14 mouse cellular contexts compared by ENCODE assay signal in the genomic region with DNA sequence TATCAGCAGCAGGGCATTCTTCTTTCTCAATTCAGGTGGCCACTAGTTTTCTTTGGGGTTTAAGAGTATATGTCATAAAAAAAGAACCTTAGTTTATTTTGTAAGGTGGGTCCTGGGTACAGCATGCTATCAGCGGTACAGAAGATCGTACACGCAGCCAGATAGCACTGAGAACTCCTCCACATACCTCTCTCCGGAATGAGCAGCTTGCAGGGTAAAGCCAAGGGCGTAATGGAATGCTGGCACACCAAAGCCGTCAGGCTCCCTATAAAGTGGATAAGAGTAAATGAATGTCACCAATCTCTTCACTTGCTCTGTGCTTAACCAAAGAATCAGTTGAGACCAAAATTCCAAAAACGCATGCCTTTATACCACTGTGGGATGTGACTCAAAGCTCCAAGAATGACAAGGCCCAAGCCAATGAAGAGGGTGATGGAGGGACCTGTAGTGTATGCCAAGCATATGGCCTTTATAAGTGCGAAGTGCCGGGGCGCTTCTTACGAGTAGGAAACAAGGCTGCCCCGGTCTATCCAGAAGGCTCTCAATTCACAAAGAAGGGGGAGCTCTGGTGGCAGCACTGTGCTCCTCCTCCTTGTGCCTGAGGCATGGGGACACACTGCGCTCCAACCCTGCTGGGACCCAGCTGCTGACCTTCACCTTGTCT.
A peak's percentile ranks its signal among the peaks of the same experiment; 100 is the strongest.
DNase-seq lines count a peak whose midpoint lies in the region; ATAC-seq and TF ChIP-seq lines count a peak whose summit lies in the region.
"Had no signal": no experiment of that assay in that cellular context is flagged by ENCODE, and none has a peak within 500 bp of the region (broad histone marks: within the 10 kb centered on the region; RNA-seq: fewer than 3 reads in every experiment).

No protein-coding gene starts in this region.

- no peak overlapping the region for H3K4me2 ChIP-seq in heart, postnatal 0 days (ENCODE audit: low read depth, low read length)
- H3K4me2 ChIP-seq in midbrain, embryonic 13.5 days (replicated peaks): no peak overlapping the region
- no peak overlapping the region for H3K4me2 ChIP-seq in midbrain, embryonic 15.5 days
- H3K4me2 ChIP-seq in neural tube, embryonic 15.5 days: no peak overlapping the region
- H3K4me2 ChIP-seq: lung, embryonic 14.5 days had no signal

- TF ChIP-seq POLR2A in cerebellum, adult 2 months (IDR thresholded peaks at IDR 0.05; ENCODE audit: borderline replicate concordance, insufficient read depth, low read length): no peak

- no peaks in the 10 kb centered on the region for H3K27me3 ChIP-seq in cerebellum, adult 2 months (ENCODE audit: control insufficient read depth, insufficient read depth, low read length)
- H3K27me3 ChIP-seq in heart, postnatal 0 days (ENCODE audit: control insufficient read depth, insufficient read depth, low read length): no peaks in the 10 kb centered on the region
- no peaks in the 10 kb centered on the region for H3K27me3 ChIP-seq in midbrain, embryonic 13.5 days
- H3K27me3 ChIP-seq in midbrain, embryonic 15.5 days (replicated peaks): no peaks in the 10 kb centered on the region
- H3K27me3 ChIP-seq in neural tube, embryonic 15.5 days (replicated peaks): no peaks in the 10 kb centered on the region

- intact Hi-C loops in heart, postnatal 36 days (cut with DNase I): no loop called here

- no peak for DNase-seq in cerebellum, adult 2 months
- no peak for DNase-seq in cerebellum, postnatal 10 days
- no peak for DNase-seq in heart, postnatal 0 days (ENCODE audit: low spot score)
- no peak for DNase-seq in heart, postnatal 36 days
- DNase-seq in kidney, postnatal 36 days: no peak
- DNase-seq: adrenal gland, adult 8-10 months; cerebellum, adult 18-20 months; liver; lung, embryonic 14.5 days; thymus, postnatal 25 days had no signal

- H3K4me3 ChIP-seq in cerebellum, adult 2 months (replicated peaks; ENCODE audit: insufficient read depth, low read depth, low read length): no peak overlapping the region
- H3K4me3 ChIP-seq in heart, postnatal 0 days (ENCODE audit: low read depth, low read length): no peak overlapping the region
- no peak overlapping the region for H3K4me3 ChIP-seq in midbrain, embryonic 13.5 days (replicated peaks)
- H3K4me3 ChIP-seq in midbrain, embryonic 15.5 days: no peak overlapping the region
- no peak overlapping the region for H3K4me3 ChIP-seq in neural tube, embryonic 15.5 days (replicated peaks)
- H3K4me3 ChIP-seq: hindbrain, embryonic 10.5 days had no signal

- no peaks in the 10 kb centered on the region for H3K9me3 ChIP-seq in heart, postnatal 0 days (replicated peaks; ENCODE audit: control insufficient read depth, low read length)
- no peaks in the 10 kb centered on the region for H3K9me3 ChIP-seq in midbrain, embryonic 13.5 days
- H3K9me3 ChIP-seq in midbrain, embryonic 15.5 days: no peaks in the 10 kb centered on the region
- no peaks in the 10 kb centered on the region for H3K9me3 ChIP-seq in neural tube, embryonic 15.5 days (replicated peaks)
- H3K9me3 ChIP-seq: hindbrain, embryonic 10.5 days had no signal

- H3K36me3 ChIP-seq in heart, postnatal 0 days (replicated peaks; ENCODE audit: control insufficient read depth, insufficient read depth, low read length): peaks cover 61% of the 10 kb centered on the region
- H3K36me3 ChIP-seq in midbrain, embryonic 13.5 days: no peaks in the 10 kb centered on the region
- no peaks in the 10 kb centered on the region for H3K36me3 ChIP-seq in midbrain, embryonic 15.5 days (replicated peaks)
- H3K36me3 ChIP-seq in neural tube, embryonic 15.5 days: peaks cover 10% of the 10 kb centered on the region

- no peak for TF ChIP-seq CTCF in cerebellum, adult 2 months (IDR thresholded peaks at IDR 0.05; ENCODE audit: borderline replicate concordance, insufficient read depth, low read depth, low read length)
- no peak for TF ChIP-seq CTCF in heart, postnatal 0 days (IDR thresholded peaks at IDR 0.05; ENCODE audit: low read depth)

- no peaks in the 10 kb centered on the region for H3K4me1 ChIP-seq in cerebellum, adult 2 months (ENCODE audit: control insufficient read depth, insufficient read depth, low read length)
- peaks cover 28% of the 10 kb centered on the region for H3K4me1 ChIP-seq in heart, postnatal 0 days (ENCODE audit: control insufficient read depth, insufficient read depth)
- H3K4me1 ChIP-seq in midbrain, embryonic 13.5 days (replicated peaks): peaks cover 11% of the 10 kb centered on the region; the same call in 1 of the 2 replicates
- peaks cover 10% of the 10 kb centered on the region for H3K4me1 ChIP-seq in midbrain, embryonic 15.5 days
- H3K4me1 ChIP-seq in neural tube, embryonic 15.5 days: peaks cover 13% of the 10 kb centered on the region

- H3K27ac ChIP-seq in cerebellum, adult 2 months (ENCODE audit: insufficient read depth, low read length): peak overlapping the region; percentile 47; the same call in 1 of the 2 replicates
- H3K27ac ChIP-seq in heart, postnatal 0 days (ENCODE audit: low read depth): peak overlapping the region; percentile 83
- H3K27ac ChIP-seq in midbrain, embryonic 13.5 days: no peak overlapping the region
- H3K27ac ChIP-seq in midbrain, embryonic 15.5 days: no peak overlapping the region
- H3K27ac ChIP-seq in neural tube, embryonic 15.5 days (replicated peaks): 0 out of 2 replicates have a peak overlapping the region, but pooled peaks have one; percentile 33
- H3K27ac ChIP-seq: hindbrain, embryonic 10.5 days had no signal

- no peak for TF ChIP-seq EP300 in heart, postnatal 0 days (IDR thresholded peaks at IDR 0.05; ENCODE audit: low read depth)

- H3K9ac ChIP-seq in heart, postnatal 0 days (replicated peaks; ENCODE audit: low read depth, low read length): 0 out of 2 replicates have a peak overlapping the region, but pooled peaks have one; percentile 6
- H3K9ac ChIP-seq in midbrain, embryonic 13.5 days (replicated peaks): no peak overlapping the region
- H3K9ac ChIP-seq in midbrain, embryonic 15.5 days: no peak overlapping the region
- no peak overlapping the region for H3K9ac ChIP-seq in neural tube, embryonic 15.5 days (replicated peaks)
- H3K9ac ChIP-seq: lung, embryonic 14.5 days had no signal

- WGBS in cerebellum, adult 2 months: 85% methylated on average over 13 of the region's 13 CpGs
- 56% methylated on average over 13 of the region's 13 CpGs for WGBS in heart, postnatal 0 days
- 90% methylated on average over 13 of the region's 13 CpGs for WGBS in midbrain, embryonic 13.5 days
- WGBS in midbrain, embryonic 15.5 days: 88% methylated on average over 13 of the region's 13 CpGs
- WGBS in neural tube, embryonic 15.5 days: 85% methylated on average over 13 of the region's 13 CpGs

- ATAC-seq in heart, postnatal 0 days (ENCODE audit: insufficient read depth, low read depth): peak; percentile 57
- peak; percentile 38; the same call in 1 of the 2 replicates for ATAC-seq in midbrain, embryonic 13.5 days
- no peak for ATAC-seq in midbrain, embryonic 15.5 days (replicated peaks)
- ATAC-seq in neural tube, embryonic 15.5 days (ENCODE audit: low FRiP score): no peak

Comparison
In these comparisons a context has a peak if more than half of its experiments do, and no peak if none do; other contexts are left out.
1. ATAC-seq: peak in heart, postnatal 0 days (single experiment) and midbrain, embryonic 13.5 days (single experiment); none in midbrain, embryonic 15.5 days (single experiment) and neural tube, embryonic 15.5 days (single experiment).
2. H3K27ac ChIP-seq: peak in cerebellum, adult 2 months (single experiment), heart, postnatal 0 days (single experiment) and neural tube, embryonic 15.5 days (single experiment); none in midbrain, embryonic 13.5 days (single experiment) and midbrain, embryonic 15.5 days (single experiment).